Mouse (Mus musculus): ENCODE results near the gene Zfp574. TPM values are rescaled to one million over a fixed set of nuclear protein-coding genes. Genes with fewer than 3 reads are reported as not detected.

The Zfp574 gene
- polyA plus RNA-seq, 2 experiments, result 28.0 to 33.3 TPM

GRCm38 (mm10) chr7:25087256-25087912 is 15.0 kb downstream of the Zfp574 start:
- Histone ChIP-seq H3K36me3 (ENCODE audit: control insufficient read depth, insufficient read depth, low read length) (peaks cover 35% of the 10 kb centered on the region), H3K4me2 (replicated peaks; ENCODE audit: low read depth, low read length, severe bottlenecking) (no peak overlapping the region), H3K4me1 (ENCODE audit: control insufficient read depth, insufficient read depth, low read length) (no peaks in the 10 kb centered on the region), H3K27ac (replicated peaks; ENCODE audit: low read depth, low read length) (no peak overlapping the region), H3K9ac (ENCODE audit: low read depth, low read length, severe bottlenecking) (no peak overlapping the region), H3K27me3 (ENCODE audit: control insufficient read depth, insufficient read depth, low read length) (no peaks in the 10 kb centered on the region), H3K9me3 (ENCODE audit: control insufficient read depth, low read length) (no peaks in the 10 kb centered on the region), H3K4me3 (replicated peaks; ENCODE audit: low read length) (no peak overlapping the region)
- no peak for TF ChIP-seq POLR2A (IDR thresholded peaks at IDR 0.05; ENCODE audit: borderline replicate concordance, extremely low read depth, insufficient read depth, insufficient read length)
- 66% methylated on average over 10 of the region's 10 CpGs for WGBS
- no peak for ATAC-seq (ENCODE audit: low FRiP score, low read depth)
- DNase-seq (ENCODE audit: low spot score), result no peak

GRCm38 (mm10) chr7:25087972-25088371 is 15.6 kb downstream of the Zfp574 start:
- no peak for TF ChIP-seq POLR2A (IDR thresholded peaks at IDR 0.05; ENCODE audit: borderline replicate concordance, extremely low read depth, insufficient read depth, insufficient read length)
- Histone ChIP-seq H3K4me3 (replicated peaks; ENCODE audit: low read length) (no peak overlapping the region), H3K27ac (replicated peaks; ENCODE audit: low read depth, low read length) (no peak overlapping the region), H3K4me2 (replicated peaks; ENCODE audit: low read depth, low read length, severe bottlenecking) (no peak overlapping the region), H3K36me3 (ENCODE audit: control insufficient read depth, insufficient read depth, low read length) (peaks cover 29% of the 10 kb centered on the region), H3K27me3 (ENCODE audit: control insufficient read depth, insufficient read depth, low read length) (no peaks in the 10 kb centered on the region), H3K9me3 (ENCODE audit: control insufficient read depth, low read length) (no peaks in the 10 kb centered on the region), H3K4me1 (ENCODE audit: control insufficient read depth, insufficient read depth, low read length) (no peaks in the 10 kb centered on the region), H3K9ac (ENCODE audit: low read depth, low read length, severe bottlenecking) (no peak overlapping the region)
- no peak for ATAC-seq (ENCODE audit: low FRiP score, low read depth)
- WGBS, result 66% methylated on average over 5 of the region's 5 CpGs
- DNase-seq (ENCODE audit: low spot score), result no peak

DNA sequence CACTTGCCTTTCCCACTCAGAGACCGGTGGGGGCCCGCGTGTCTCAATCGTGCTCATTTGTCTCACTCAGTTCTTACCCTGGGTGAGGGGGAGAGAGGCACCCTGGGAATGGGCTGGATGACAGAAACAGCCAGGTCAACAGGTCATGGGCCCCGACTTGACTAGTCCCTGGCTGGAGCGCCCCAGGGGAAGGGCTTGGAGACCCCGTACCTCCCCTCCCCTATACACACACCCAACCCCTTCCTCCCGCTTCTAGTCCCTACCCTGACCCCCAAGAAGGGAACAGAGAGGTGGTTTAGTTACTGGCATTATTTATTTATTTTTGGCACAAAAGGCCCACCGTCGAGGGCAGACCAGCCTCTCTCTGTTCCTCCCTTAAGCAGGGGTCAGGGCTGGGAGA is 16.2 kb downstream of the Zfp574 start:
- H3K36me3 ChIP-seq (ENCODE audit: control insufficient read depth, insufficient read depth, low read length), result peaks cover 23% of the 10 kb centered on the region
- no peak overlapping the region for H3K4me3 ChIP-seq (replicated peaks; ENCODE audit: low read length)
- DNase-seq (ENCODE audit: low spot score) (no peak), ATAC-seq (ENCODE audit: low FRiP score, low read depth) (no peak)
- H3K9ac ChIP-seq (ENCODE audit: low read depth, low read length, severe bottlenecking), result no peak overlapping the region
- no peaks in the 10 kb centered on the region for H3K27me3 ChIP-seq (ENCODE audit: control insufficient read depth, insufficient read depth, low read length)
- H3K4me1 ChIP-seq (ENCODE audit: control insufficient read depth, insufficient read depth, low read length), result no peaks in the 10 kb centered on the region
- TF ChIP-seq POLR2A (IDR thresholded peaks at IDR 0.05; ENCODE audit: borderline replicate concordance, extremely low read depth, insufficient read depth, insufficient read length), result no peak
- 24% methylated on average over 10 of the region's 10 CpGs for WGBS
- no peaks in the 10 kb centered on the region for H3K9me3 ChIP-seq (ENCODE audit: control insufficient read depth, low read length)
- no peak overlapping the region for H3K4me2 ChIP-seq (replicated peaks; ENCODE audit: low read depth, low read length, severe bottlenecking)
- H3K27ac ChIP-seq (replicated peaks; ENCODE audit: low read depth, low read length), result no peak overlapping the region

- 23% methylated on average over 11 of the region's 11 CpGs for WGBS
- Histone ChIP-seq H3K9ac (ENCODE audit: low read depth, low read length, severe bottlenecking) (no peak overlapping the region), H3K4me2 (replicated peaks; ENCODE audit: low read depth, low read length, severe bottlenecking) (no peak overlapping the region)
Measured at GRCm38 (mm10) chr7:25088968-25089367, 16.6 kb downstream of the Zfp574 start.

GRCm38 (mm10) chr7:25089875-25090274 is 17.5 kb downstream of the Zfp574 start:
- H3K27ac ChIP-seq (replicated peaks; ENCODE audit: low read depth, low read length), result no peak overlapping the region
- no peak overlapping the region for H3K4me3 ChIP-seq (replicated peaks; ENCODE audit: low read length)
- H3K9ac ChIP-seq (ENCODE audit: low read depth, low read length, severe bottlenecking), result 0 out of 2 replicates have a peak overlapping the region, but pooled peaks have one; percentile 14
- H3K4me1 ChIP-seq (ENCODE audit: control insufficient read depth, insufficient read depth, low read length), result no peaks in the 10 kb centered on the region
- H3K4me2 ChIP-seq (replicated peaks; ENCODE audit: low read depth, low read length, severe bottlenecking), result no peak overlapping the region
- no peaks in the 10 kb centered on the region for H3K27me3 ChIP-seq (ENCODE audit: control insufficient read depth, insufficient read depth, low read length)
- DNase-seq (ENCODE audit: low spot score), result no peak
- peaks cover 10% of the 10 kb centered on the region for H3K36me3 ChIP-seq (ENCODE audit: control insufficient read depth, insufficient read depth, low read length)
- no peak for TF ChIP-seq POLR2A (IDR thresholded peaks at IDR 0.05; ENCODE audit: borderline replicate concordance, extremely low read depth, insufficient read depth, insufficient read length)
- no peaks in the 10 kb centered on the region for H3K9me3 ChIP-seq (ENCODE audit: control insufficient read depth, low read length)
- ATAC-seq (ENCODE audit: low FRiP score, low read depth), result no peak
- 41% methylated on average over 10 of the region's 10 CpGs for WGBS

More at GRCm38 (mm10) chr7:25088968-25089367, 16.6 kb downstream of the Zfp574 start:
- no peak for ATAC-seq (ENCODE audit: low FRiP score, low read depth)
- TF ChIP-seq POLR2A (IDR thresholded peaks at IDR 0.05; ENCODE audit: borderline replicate concordance, extremely low read depth, insufficient read depth, insufficient read length), result no peak
- Histone ChIP-seq H3K27me3 (ENCODE audit: control insufficient read depth, insufficient read depth, low read length) (no peaks in the 10 kb centered on the region), H3K4me3 (replicated peaks; ENCODE audit: low read length) (no peak overlapping the region), H3K4me1 (ENCODE audit: control insufficient read depth, insufficient read depth, low read length) (no peaks in the 10 kb centered on the region), H3K36me3 (ENCODE audit: control insufficient read depth, insufficient read depth, low read length) (peaks cover 19% of the 10 kb centered on the region), H3K9me3 (ENCODE audit: control insufficient read depth, low read length) (no peaks in the 10 kb centered on the region), H3K27ac (replicated peaks; ENCODE audit: low read depth, low read length) (no peak overlapping the region)
- DNase-seq (ENCODE audit: low spot score), result no peak
